8 mouse cellular contexts compared by ENCODE assay signal in genomic region chr9:99569071-99569397, GRCm38 (mm10). TPM values are rescaled to one million over a fixed set of nuclear protein-coding genes. Genes with fewer than 3 reads are reported as not detected.
DNase-seq lines count a peak whose midpoint lies in the region; ATAC-seq and TF ChIP-seq lines count a peak whose summit lies in the region.

No protein-coding gene starts in this region.

- peak overlapping the region; percentile 82 for H3K4me2 ChIP-seq in embryonic facial prominence, embryonic 15.5 days (replicated peaks)
- H3K4me2 ChIP-seq in intestine, embryonic 16.5 days (ENCODE audit: low read depth, low read length) = peak overlapping the region; percentile 68
- H3K4me2 ChIP-seq in neural tube, embryonic 13.5 days = peak overlapping the region; percentile 96

- H3K4me1 ChIP-seq in lung, adult 2 months (ENCODE audit: control insufficient read depth, insufficient read depth, low read length) = peaks cover 3% of the 10 kb centered on the region; the same call in 1 of the 2 replicates
- peaks cover 8% of the 10 kb centered on the region for H3K4me1 ChIP-seq in embryonic facial prominence, embryonic 15.5 days
- peaks cover 7% of the 10 kb centered on the region for H3K4me1 ChIP-seq in intestine, embryonic 16.5 days (ENCODE audit: control insufficient read depth, insufficient read depth, low read length)
- H3K4me1 ChIP-seq in neural tube, embryonic 13.5 days (replicated peaks) = peaks cover 25% of the 10 kb centered on the region

- peak overlapping the region; percentile 96 for H3K27ac ChIP-seq in embryonic facial prominence, embryonic 15.5 days (replicated peaks)
- peak overlapping the region; percentile 92 for H3K27ac ChIP-seq in intestine, embryonic 16.5 days (ENCODE audit: low read length)
- H3K27ac ChIP-seq in neural tube, embryonic 13.5 days (replicated peaks) = peak overlapping the region; percentile 94

- WGBS in lung, adult 2 months = 1% methylated on average over 9 of the region's 9 CpGs
- WGBS in embryonic facial prominence, embryonic 15.5 days = 1% methylated on average over 9 of the region's 9 CpGs
- under 1% methylated on average over 9 of the region's 9 CpGs for WGBS in intestine, embryonic 16.5 days
- WGBS in neural tube, embryonic 13.5 days = under 1% methylated on average over 9 of the region's 9 CpGs

- peak overlapping the region; percentile 91 for H3K9ac ChIP-seq in embryonic facial prominence, embryonic 15.5 days
- H3K9ac ChIP-seq in intestine, embryonic 16.5 days (ENCODE audit: low read depth, low read length) = peak overlapping the region; percentile 95
- peak overlapping the region; percentile 90 for H3K9ac ChIP-seq in neural tube, embryonic 13.5 days

- H3K36me3 ChIP-seq in embryonic facial prominence, embryonic 15.5 days = no peaks in the 10 kb centered on the region
- no peaks in the 10 kb centered on the region for H3K36me3 ChIP-seq in intestine, embryonic 16.5 days (ENCODE audit: control insufficient read depth, insufficient read depth, low read length)
- no peaks in the 10 kb centered on the region for H3K36me3 ChIP-seq in neural tube, embryonic 13.5 days

- ATAC-seq in embryonic facial prominence, embryonic 15.5 days (ENCODE audit: insufficient number of reproducible peaks, low FRiP score, low TSS enrichment, low read depth) = 0 out of 2 replicates have a peak, but pooled peaks have one; percentile 30
- no peak for ATAC-seq in intestine, embryonic 16.5 days
- ATAC-seq in neural tube, embryonic 13.5 days (ENCODE audit: low read depth) = peak; percentile 45; the same call in 1 of the 2 replicates

- TF ChIP-seq POLR2A in lung, adult 2 months (IDR thresholded peaks at IDR 0.05; ENCODE audit: borderline replicate concordance, extremely low read depth, low read depth, low read length) = no peak

- no peaks in the 10 kb centered on the region for H3K9me3 ChIP-seq in embryonic facial prominence, embryonic 15.5 days (replicated peaks)
- no peaks in the 10 kb centered on the region for H3K9me3 ChIP-seq in intestine, embryonic 16.5 days (ENCODE audit: control insufficient read depth, low read length)
- H3K9me3 ChIP-seq in neural tube, embryonic 13.5 days = no peaks in the 10 kb centered on the region

- no peak for DNase-seq in lung, adult 2 months
- no peak for DNase-seq in lung, postnatal 25 days (ENCODE audit: low spot score)
- DNase-seq in left cerebral cortex, adult 11 months (ENCODE audit: low spot score) = no peak
- DNase-seq in right cerebral cortex, postnatal 4 days = no peak
- DNase-seq in layer of hippocampus, adult 8-10 months (ENCODE audit: low spot score in 2 of 2) = no peak

- peak overlapping the region; percentile 97 for H3K4me3 ChIP-seq in lung, adult 2 months (replicated peaks; ENCODE audit: extremely low read depth, low read depth, low read length)
- H3K4me3 ChIP-seq in embryonic facial prominence, embryonic 15.5 days (replicated peaks) = peak overlapping the region; percentile 98
- peak overlapping the region; percentile 92 for H3K4me3 ChIP-seq in intestine, embryonic 16.5 days (ENCODE audit: low read length)
- H3K4me3 ChIP-seq in neural tube, embryonic 13.5 days = peak overlapping the region; percentile 78

- H3K27me3 ChIP-seq in embryonic facial prominence, embryonic 15.5 days = no peaks in the 10 kb centered on the region
- no peaks in the 10 kb centered on the region for H3K27me3 ChIP-seq in intestine, embryonic 16.5 days (replicated peaks; ENCODE audit: control insufficient read depth, insufficient read depth, low read length)
- peaks cover 21% of the 10 kb centered on the region for H3K27me3 ChIP-seq in neural tube, embryonic 13.5 days

- no peak for TF ChIP-seq CTCF in lung, adult 2 months (IDR thresholded peaks at IDR 0.05; ENCODE audit: insufficient read depth, low read length)

RNA-seq across cellular contexts. Expression of gene Armc8, which starts 0.3 kb away (rescaled TPM):
- 8.5 and 10.9 TPM in 2 replicates for polyA plus RNA-seq in lung, adult 2 months (2012; rRNA removed)
- polyA plus RNA-seq in embryonic facial prominence, embryonic 15.5 days (2015; fragmentation: Nextera tagmentation; extraction: Ambion mirVana) = 20.5 and 20.6 TPM in 2 replicates
- polyA plus RNA-seq in intestine, embryonic 16.5 days (2015; fragmentation: Nextera tagmentation; extraction: Ambion mirVana) = 25.5 and 28.1 TPM in 2 replicates
- polyA plus RNA-seq in neural tube, embryonic 13.5 days (2015; fragmentation: Nextera tagmentation; extraction: Ambion mirVana) = 60.1 and 63.7 TPM in 2 replicates
- total RNA-seq in layer of hippocampus, adult 8-10 months (2022) = 10 to 100 TPM; 48.1 to 57.8 (median 57.1) TPM

RNA-seq across cellular contexts. Expression of gene Dbr1, which starts 6.6 kb away (rescaled TPM):
- 5.5 and 6.8 TPM in 2 replicates for polyA plus RNA-seq in lung, adult 2 months (2012; rRNA removed)
- polyA plus RNA-seq in embryonic facial prominence, embryonic 15.5 days (2015; fragmentation: Nextera tagmentation; extraction: Ambion mirVana) = 23.4 and 27.2 TPM in 2 replicates
- 23.4 and 27.8 TPM in 2 replicates for polyA plus RNA-seq in intestine, embryonic 16.5 days (2015; fragmentation: Nextera tagmentation; extraction: Ambion mirVana)
- polyA plus RNA-seq in neural tube, embryonic 13.5 days (2015; fragmentation: Nextera tagmentation; extraction: Ambion mirVana) = 23.0 and 25.0 TPM in 2 replicates
- total RNA-seq in layer of hippocampus, adult 8-10 months (2022) = 10 to 100 TPM; 13.3 to 19.1 (median 14.7) TPM

RNA-seq across cellular contexts. Expression of gene A4gnt, which starts 43.3 kb away (rescaled TPM):
- 0.05 TPM in 1 of 2 replicates, not detected in the other for polyA plus RNA-seq in lung, adult 2 months (2012; rRNA removed)
- not detected in 2 replicates for polyA plus RNA-seq in embryonic facial prominence, embryonic 15.5 days (2015; fragmentation: Nextera tagmentation; extraction: Ambion mirVana)
- polyA plus RNA-seq in intestine, embryonic 16.5 days (2015; fragmentation: Nextera tagmentation; extraction: Ambion mirVana) = 1.2 and 1.6 TPM in 2 replicates
- polyA plus RNA-seq in neural tube, embryonic 13.5 days (2015; fragmentation: Nextera tagmentation; extraction: Ambion mirVana) = not detected in 2 replicates
- total RNA-seq in layer of hippocampus, adult 8-10 months (2022) = under 1 TPM in 2 of 4 experiments, not detected in 2; 0.14 to 0.39 TPM
